Mouse (Mus musculus): ENCODE measurements around the gene Adam8.

- TF ChIP-seq CTCF (IDR thresholded peaks at IDR 0.05; ENCODE audit: low read depth, low read length) (no peak), POLR2A (IDR thresholded peaks at IDR 0.05; ENCODE audit: extremely low read depth, insufficient read depth, low read length) (no peak)
These were observed 20.9 kb downstream of the Adam8 start for GRCm38 (mm10) chr7:139971436-139971835.
